Mouse (Mus musculus) intestine, embryonic 15.5 days (tissue): Measurements from ENCODE around the gene Olfr1427. TPM values are rescaled to one million over a fixed set of nuclear protein-coding genes. Genes with fewer than 3 reads are reported as not detected.
"Not testable (repeated sequence)": the region's sequence is repeated elsewhere in the genome, so short reads cannot be mapped to it uniquely, and the experiment has no call there.

Experiments
- ATAC-seq: fragments of 200-750 bp; cut with Nextera tagmentation; 2 replicates; pipeline ENCODE4 v1.8.0; 2017; ENCODE audit warnings: moderate TSS enrichment, moderate library complexity
- H3K27ac ChIP-seq: fragments of 300-500 bp; sonication (generic); 2 replicates; pipeline ENCODE4 v1.5.1; 2015; ENCODE audit warnings: mild to moderate bottlenecking, inconsistent platforms
- H3K27me3 ChIP-seq: fragments of 300-500 bp; sonication (generic); replicated peaks from 2 replicates; pipeline ENCODE4 v1.6.1; 2015; ENCODE audit warnings: inconsistent platforms
- H3K36me3 ChIP-seq: fragments of 300-500 bp; sonication (generic); 2 replicates; pipeline ENCODE4 v1.6.1; 2015; ENCODE audit warnings: inconsistent platforms
- H3K4me1 ChIP-seq: fragments of 300-500 bp; sonication (generic); replicated peaks from 2 replicates; pipeline ENCODE4 v1.6.1; 2015; ENCODE audit warnings: inconsistent platforms
- H3K4me2 ChIP-seq: fragments of 300-500 bp; sonication (generic); replicated peaks from 2 replicates; pipeline ENCODE4 v1.6.1; 2015; ENCODE audit warnings: mild to moderate bottlenecking, inconsistent platforms
- H3K4me3 ChIP-seq: fragments of 300-500 bp; sonication (generic); replicated peaks from 2 replicates; pipeline ENCODE4 v1.5.1; 2015; ENCODE audit warnings: inconsistent platforms
- H3K9ac ChIP-seq: fragments of 300-500 bp; sonication (generic); 2 replicates; pipeline ENCODE4 v1.6.1; 2015; ENCODE audit warnings: inconsistent platforms
- H3K9me3 ChIP-seq: fragments of 300-500 bp; sonication (generic); 2 replicates; pipeline ENCODE4 v1.6.1; 2016; ENCODE audit warnings: inconsistent platforms
- WGBS: fragments of 180-500 bp; shearing (Covaris S2); methylation state at CpG from one replicate; pipeline ENCODE4 v1.1.7; 2015; 5-methylcytosine and 5-hydroxymethylcytosine counted together
- polyA plus RNA-seq: library from polyadenylated mRNA; unstranded; fragments of >200 nt; fragmentation: Nextera tagmentation; extraction: Ambion mirVana; gene quantifications from 2 replicates; pipeline ENCODE4 v1.2.1, GENCODE M21; 2015

Gene Olfr1427
- polyA plus RNA-seq = not detected in 2 replicates

DNA sequence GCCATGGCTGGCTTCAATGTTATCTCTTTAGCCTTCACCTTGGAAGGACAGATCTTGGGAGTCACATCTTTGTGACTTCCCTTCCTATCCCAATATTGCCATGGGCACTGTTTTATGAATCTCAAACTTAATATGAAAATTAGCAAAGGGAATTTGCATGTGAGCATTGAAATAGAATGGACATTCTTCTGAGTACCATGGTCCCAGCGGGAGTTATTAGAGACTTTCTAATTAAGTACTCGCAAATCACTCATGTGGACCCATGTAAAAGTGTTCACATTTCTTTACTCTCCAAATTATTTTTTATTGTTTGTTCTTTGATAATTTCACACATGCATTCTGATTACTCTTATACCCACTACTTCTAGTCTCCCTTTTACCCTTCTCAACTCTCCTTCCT lies at the start of gene Olfr1427:
TSS of gene Olfr1427 (minus strand) at position 101 of the 400 bp plus-strand sequence.
- Histone ChIP-seq H3K27ac (no peak within 1 kb of the TSS), H3K4me2 (no peak within 1 kb of the TSS), H3K9me3 (no peaks in the 10 kb centered on the region), H3K27me3 (no peaks in the 10 kb centered on the region), H3K4me3 (no peak within 1 kb of the TSS), H3K9ac (no peak within 1 kb of the TSS), H3K36me3 (no peaks in the 10 kb centered on the region), H3K4me1 (no peaks in the 10 kb centered on the region)
- no peak for ATAC-seq
- WGBS = 96% methylated on average over 2 of the region's 2 CpGs

DNA sequence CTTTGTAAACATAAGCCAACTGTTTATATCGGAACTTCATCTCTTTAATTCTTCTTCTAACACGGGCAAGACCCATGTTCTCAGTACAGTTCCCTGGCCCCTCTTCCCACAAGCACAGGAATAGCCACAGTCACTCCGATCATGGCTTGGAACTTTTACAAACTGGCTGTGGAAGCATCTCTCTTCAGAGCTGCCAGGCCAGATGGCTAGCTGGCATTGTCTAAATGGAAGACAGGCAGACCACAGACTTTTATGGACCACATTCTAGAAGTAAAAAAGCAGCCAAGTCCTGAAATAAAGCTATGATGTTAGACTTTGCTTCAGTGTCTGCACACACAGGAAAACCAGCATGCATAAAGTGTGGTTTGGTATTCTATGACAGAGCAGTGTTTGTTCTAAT lies 42.3 kb upstream of the Olfr1427 start:
- Histone ChIP-seq H3K27ac (no peak overlapping the region), H3K9ac (no peak overlapping the region), H3K4me1 (no peaks in the 10 kb centered on the region), H3K4me3 (no peak overlapping the region), H3K9me3 (no peaks in the 10 kb centered on the region), H3K4me2 (no peak overlapping the region), H3K27me3 (no peaks in the 10 kb centered on the region), H3K36me3 (no peaks in the 10 kb centered on the region)
- ATAC-seq = no peak
- WGBS = 68% methylated on average over 3 of the region's 3 CpGs

DNA sequence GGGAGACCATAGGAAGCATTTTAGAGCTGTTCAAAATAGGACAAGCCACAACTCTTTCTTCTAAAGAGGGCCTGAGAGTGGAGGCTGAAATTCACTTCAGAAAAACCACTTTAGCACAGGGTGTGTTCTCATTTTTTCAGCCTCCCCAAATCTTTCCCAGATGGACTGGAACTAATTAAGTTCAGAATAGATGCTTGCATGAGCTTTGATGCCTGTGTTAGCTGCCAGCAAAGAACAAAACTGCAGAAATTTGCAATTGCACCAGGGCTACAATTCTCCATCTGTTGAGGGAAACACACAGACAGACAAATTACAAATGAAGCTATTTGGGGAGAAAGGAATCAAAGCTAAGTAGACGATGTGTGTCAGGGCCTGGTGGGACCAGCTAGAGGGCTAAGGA lies 40.2 kb upstream of the Olfr1427 start:
- WGBS = 63% methylated on average over 1 of the region's 1 CpGs
- H3K4me2 ChIP-seq = no peak overlapping the region
- no peaks in the 10 kb centered on the region for H3K9me3 ChIP-seq
- H3K27ac ChIP-seq = no peak overlapping the region
- H3K9ac ChIP-seq = no peak overlapping the region
- no peaks in the 10 kb centered on the region for H3K27me3 ChIP-seq
- no peak overlapping the region for H3K4me3 ChIP-seq
- ATAC-seq = no peak
- H3K4me1 ChIP-seq = no peaks in the 10 kb centered on the region
- no peaks in the 10 kb centered on the region for H3K36me3 ChIP-seq

DNA sequence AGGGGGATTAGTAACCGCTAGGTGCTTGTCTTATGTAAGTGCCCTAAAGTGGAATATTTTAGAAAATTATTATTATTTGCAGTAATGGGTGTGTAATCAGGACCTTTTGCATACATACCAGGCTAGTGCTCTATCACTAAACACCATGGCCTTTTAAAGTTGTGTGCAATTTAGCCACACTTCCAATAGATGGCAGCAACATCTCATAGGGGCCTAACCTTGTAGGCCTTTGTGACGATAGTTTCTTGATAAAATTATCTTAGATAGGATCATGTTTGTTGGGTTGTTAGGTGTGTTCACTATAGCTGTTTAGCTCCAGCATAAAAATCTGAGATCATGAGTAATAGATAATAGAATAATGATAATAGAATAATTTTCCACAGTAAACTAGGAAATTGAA lies 31.2 kb upstream of the Olfr1427 start:
- no peak overlapping the region for H3K9ac ChIP-seq
- no peak overlapping the region for H3K4me3 ChIP-seq
- ATAC-seq = peak; percentile 45; the same call in 1 of the 2 replicates
- H3K36me3 ChIP-seq = no peaks in the 10 kb centered on the region
- WGBS = 28% methylated on average over 2 of the region's 2 CpGs
- H3K9me3 ChIP-seq = no peaks in the 10 kb centered on the region
- H3K4me1 ChIP-seq = no peaks in the 10 kb centered on the region
- H3K27me3 ChIP-seq = no peaks in the 10 kb centered on the region
- H3K4me2 ChIP-seq = no peak overlapping the region
- H3K27ac ChIP-seq = no peak overlapping the region

DNA sequence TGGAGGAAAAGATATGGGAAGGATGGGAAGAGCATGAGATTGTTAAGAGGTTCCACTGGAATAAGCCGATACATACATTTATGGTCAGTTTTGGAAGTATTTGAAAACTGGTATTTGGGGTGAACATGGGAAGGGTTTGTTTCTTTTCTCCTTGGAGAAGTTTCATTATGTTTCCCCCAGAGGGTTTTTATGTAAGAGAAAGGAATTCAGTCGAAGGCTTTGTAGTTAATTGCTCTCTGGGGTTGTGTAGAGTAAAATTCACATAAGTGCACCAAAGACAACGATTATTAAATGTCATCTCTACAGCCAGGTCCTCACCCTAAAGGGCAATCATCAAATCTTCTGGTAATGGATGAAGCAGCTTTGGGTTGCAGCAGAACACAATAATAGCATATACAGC lies 20.0 kb upstream of the Olfr1427 start, which contains the start of gene Olfr76:
TSS of gene Olfr76 (minus strand) at position 101 of the 400 bp plus-strand sequence.
- H3K36me3 ChIP-seq = no peaks in the 10 kb centered on the region
- H3K4me3 ChIP-seq = no peak within 1 kb of the TSS
- no peaks in the 10 kb centered on the region for H3K4me1 ChIP-seq
- H3K9ac ChIP-seq = no peak within 1 kb of the TSS
- H3K27ac ChIP-seq = no peak within 1 kb of the TSS
- H3K9me3 ChIP-seq = no peaks in the 10 kb centered on the region
- H3K4me2 ChIP-seq = no peak within 1 kb of the TSS
- H3K27me3 ChIP-seq = no peaks in the 10 kb centered on the region
- no peak for ATAC-seq
- WGBS = 70% methylated on average over 3 of the region's 3 CpGs

DNA sequence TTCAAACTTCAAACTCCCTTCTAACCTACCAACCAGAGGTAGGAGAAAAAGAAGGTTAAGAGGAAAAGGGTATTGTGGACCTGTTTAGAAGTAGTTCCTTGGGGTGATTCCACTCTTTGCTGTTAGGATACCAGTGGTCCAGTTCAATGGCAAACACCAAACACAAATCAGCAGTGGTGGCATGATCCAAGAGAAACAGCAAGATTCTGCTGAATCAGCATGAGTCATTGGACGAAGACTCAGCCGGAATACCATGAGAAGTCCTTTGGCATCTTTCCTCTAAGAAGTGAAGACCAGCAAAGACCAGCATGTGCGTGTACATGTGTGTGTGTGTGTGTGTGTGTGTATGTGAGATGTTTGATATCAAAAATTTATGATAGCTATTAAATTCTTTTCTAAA lies 13.3 kb upstream of the Olfr1427 start:
- ATAC-seq = no peak
- Histone ChIP-seq H3K4me1 (no peaks in the 10 kb centered on the region), H3K27ac (no peak overlapping the region), H3K27me3 (no peaks in the 10 kb centered on the region), H3K9ac (no peak overlapping the region), H3K4me3 (no peak overlapping the region), H3K4me2 (no peak overlapping the region), H3K9me3 (no peaks in the 10 kb centered on the region), H3K36me3 (no peaks in the 10 kb centered on the region)
- 91% methylated on average over 3 of the region's 3 CpGs for WGBS

DNA sequence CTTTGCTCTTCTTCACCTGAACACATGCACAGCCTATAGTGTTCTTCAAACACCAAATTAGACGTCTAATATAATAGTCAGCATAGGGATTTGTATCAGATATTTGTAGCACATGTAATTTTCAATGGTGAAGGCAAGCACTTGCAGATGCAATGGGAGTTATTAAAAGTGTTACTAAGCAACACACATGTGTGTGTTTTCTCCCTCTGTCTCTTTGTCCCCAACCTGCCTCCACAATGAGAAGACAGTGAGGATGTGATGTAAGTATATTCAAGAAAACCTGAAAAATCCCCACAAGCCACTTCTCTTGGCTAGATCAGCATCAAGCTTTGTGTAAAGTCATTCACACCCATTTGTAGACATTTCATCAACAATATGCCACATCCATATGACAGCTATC lies 12.7 kb upstream of the Olfr1427 start, which contains the start of gene Olfr1428:
TSS of gene Olfr1428 (minus strand) at position 101 of the 400 bp plus-strand sequence.
- H3K36me3 ChIP-seq = no peaks in the 10 kb centered on the region
- no peaks in the 10 kb centered on the region for H3K27me3 ChIP-seq
- H3K27ac ChIP-seq = no peak within 1 kb of the TSS
- H3K4me3 ChIP-seq = no peak within 1 kb of the TSS
- H3K9me3 ChIP-seq = no peaks in the 10 kb centered on the region
- H3K4me2 ChIP-seq = no peak within 1 kb of the TSS
- no peaks in the 10 kb centered on the region for H3K4me1 ChIP-seq
- ATAC-seq = no peak
- no peak within 1 kb of the TSS for H3K9ac ChIP-seq
- WGBS = 78% methylated on average over 1 of the region's 1 CpGs

DNA sequence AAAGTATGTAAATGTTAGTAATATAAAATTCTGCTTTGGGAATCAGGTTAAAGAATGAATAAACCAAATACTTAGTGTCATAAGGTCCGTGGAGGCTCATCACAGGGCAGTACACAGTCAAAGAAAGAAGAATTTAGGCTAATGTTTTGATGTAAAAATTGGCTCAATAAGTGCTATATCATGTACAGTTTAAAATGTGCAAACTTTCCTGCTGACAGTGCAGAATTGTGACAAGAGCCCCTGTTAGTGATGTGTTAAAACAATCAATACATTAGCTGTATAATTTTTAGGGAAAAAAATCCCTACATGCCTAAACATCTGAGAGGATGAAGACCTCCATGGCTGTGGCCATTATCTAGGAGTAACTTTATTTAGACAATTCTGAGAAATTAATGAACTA lies 10.7 kb upstream of the Olfr1427 start:
- no peak overlapping the region for H3K27ac ChIP-seq
- H3K36me3 ChIP-seq = no peaks in the 10 kb centered on the region
- H3K4me2 ChIP-seq = no peak overlapping the region
- WGBS = 45% methylated on average over 1 of the region's 1 CpGs
- no peak overlapping the region for H3K9ac ChIP-seq
- H3K27me3 ChIP-seq = no peaks in the 10 kb centered on the region
- ATAC-seq = no peak
- no peaks in the 10 kb centered on the region for H3K4me1 ChIP-seq
- H3K4me3 ChIP-seq = no peak overlapping the region
- no peaks in the 10 kb centered on the region for H3K9me3 ChIP-seq

DNA sequence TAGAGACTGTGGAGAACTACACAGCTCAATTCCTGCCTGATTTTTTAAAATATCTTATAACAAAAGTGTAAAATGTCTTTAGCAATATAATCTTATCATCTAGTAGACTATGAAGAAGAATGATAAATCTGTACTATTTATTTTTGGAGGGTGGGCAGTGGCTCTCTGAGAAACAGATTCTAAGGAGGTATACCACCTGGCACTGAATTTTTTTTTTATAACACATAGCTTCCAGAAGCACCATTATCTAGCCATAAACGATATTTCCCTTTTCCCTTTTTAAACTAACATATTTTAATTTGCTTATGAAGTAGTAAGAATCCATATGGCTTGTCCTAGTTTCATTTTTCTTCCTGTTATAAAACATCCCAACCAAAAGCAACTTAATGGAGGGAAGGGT lies 1.4 kb upstream of the Olfr1427 start:
- H3K27me3 ChIP-seq = no peaks in the 10 kb centered on the region

DNA sequence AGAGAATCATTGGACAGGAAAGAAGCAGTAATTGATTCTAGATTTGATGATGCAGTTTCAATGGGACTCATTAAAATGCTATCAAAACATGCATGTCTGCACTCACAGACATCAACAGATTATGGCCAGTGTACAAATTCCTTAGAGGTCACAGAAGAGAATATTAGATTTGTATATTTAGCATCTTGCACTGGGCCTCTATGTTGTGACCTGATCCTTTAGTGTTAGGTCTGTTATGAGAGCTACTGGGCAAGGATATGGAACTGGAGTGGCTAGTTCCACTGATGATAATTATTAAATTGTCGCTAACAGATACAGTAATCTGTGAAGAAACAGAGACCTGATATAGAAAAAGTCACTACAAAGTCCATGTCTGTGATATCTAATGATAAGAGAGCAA lies 11.2 kb downstream of the Olfr1427 start, which contains the start of gene Olfr1426:
TSS of gene Olfr1426 (minus strand) at position 101 of the 400 bp plus-strand sequence.
- no peaks in the 10 kb centered on the region for H3K27me3 ChIP-seq
- H3K27ac ChIP-seq = no peak within 1 kb of the TSS
- H3K9me3 ChIP-seq = no peaks in the 10 kb centered on the region
- no peaks in the 10 kb centered on the region for H3K4me1 ChIP-seq
- no peak within 1 kb of the TSS for H3K4me3 ChIP-seq
- 86% methylated on average over 1 of the region's 1 CpGs for WGBS
- H3K4me2 ChIP-seq = no peak within 1 kb of the TSS
- ATAC-seq = no peak
- H3K36me3 ChIP-seq = no peaks in the 10 kb centered on the region
- no peak within 1 kb of the TSS for H3K9ac ChIP-seq

More for the DNA sequence above, 1.4 kb upstream of the Olfr1427 start:
- WGBS = 69% methylated on average over 1 of the region's 1 CpGs
- Histone ChIP-seq H3K4me2 (no peak overlapping the region), H3K9me3 (no peaks in the 10 kb centered on the region), H3K4me1 (no peaks in the 10 kb centered on the region), H3K27ac (no peak overlapping the region), H3K9ac (no peak overlapping the region), H3K36me3 (no peaks in the 10 kb centered on the region), H3K4me3 (no peak overlapping the region)
- ATAC-seq = no peak

DNA sequence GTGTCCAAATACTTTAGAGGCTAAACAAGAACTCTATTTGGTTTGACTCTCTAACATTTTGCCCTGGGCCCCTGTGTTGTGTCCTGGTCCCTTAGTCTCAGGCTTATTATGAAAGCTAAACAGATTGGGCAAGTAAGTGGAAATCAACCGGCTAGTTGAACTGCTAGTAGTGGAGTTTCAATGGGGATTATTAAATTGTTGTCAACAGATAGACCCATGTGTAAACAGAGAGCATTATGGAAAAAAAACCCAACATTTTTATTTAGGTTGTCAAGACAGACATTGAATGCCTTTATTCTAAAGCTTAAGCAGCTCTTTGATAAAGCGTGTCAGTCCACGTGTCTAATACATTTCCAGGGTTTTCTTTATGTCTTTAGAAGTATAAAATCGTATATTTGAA lies 25.5 kb downstream of the Olfr1427 start, which contains the start of gene Olfr1425:
TSS of gene Olfr1425 (minus strand) at position 101 of the 400 bp plus-strand sequence.
- not testable (repeated sequence) for H3K36me3 ChIP-seq, H3K4me3 ChIP-seq, H3K27ac ChIP-seq, H3K4me2 ChIP-seq, H3K27me3 ChIP-seq, H3K4me1 ChIP-seq, ATAC-seq, H3K9me3 ChIP-seq, H3K9ac ChIP-seq
- 87% methylated on average over 4 of the region's 4 CpGs for WGBS

DNA sequence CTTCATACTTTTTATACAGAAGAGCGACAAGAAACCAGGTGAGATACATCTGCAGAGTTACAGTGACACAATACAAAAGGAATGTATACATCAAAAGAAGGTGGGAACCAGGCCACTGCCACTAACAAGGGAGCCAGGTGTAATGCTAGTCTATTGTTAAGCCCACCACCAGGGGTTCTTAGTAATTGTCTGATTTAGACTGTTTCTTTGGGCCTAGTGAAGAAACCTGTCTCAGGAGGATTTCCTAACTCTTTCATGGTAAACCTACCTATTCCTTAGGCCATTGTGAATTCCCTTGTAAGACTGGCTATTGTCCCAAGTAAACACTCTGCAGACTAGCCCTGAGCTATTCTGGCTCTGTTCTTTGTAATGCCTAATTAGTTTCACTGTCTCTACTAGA lies 33.6 kb downstream of the Olfr1427 start:
- not testable (repeated sequence) for H3K4me1 ChIP-seq, ATAC-seq, H3K4me3 ChIP-seq, H3K27ac ChIP-seq, H3K27me3 ChIP-seq, H3K4me2 ChIP-seq, H3K9ac ChIP-seq, H3K36me3 ChIP-seq, H3K9me3 ChIP-seq
- 79% methylated on average over 1 of the region's 1 CpGs for WGBS

DNA sequence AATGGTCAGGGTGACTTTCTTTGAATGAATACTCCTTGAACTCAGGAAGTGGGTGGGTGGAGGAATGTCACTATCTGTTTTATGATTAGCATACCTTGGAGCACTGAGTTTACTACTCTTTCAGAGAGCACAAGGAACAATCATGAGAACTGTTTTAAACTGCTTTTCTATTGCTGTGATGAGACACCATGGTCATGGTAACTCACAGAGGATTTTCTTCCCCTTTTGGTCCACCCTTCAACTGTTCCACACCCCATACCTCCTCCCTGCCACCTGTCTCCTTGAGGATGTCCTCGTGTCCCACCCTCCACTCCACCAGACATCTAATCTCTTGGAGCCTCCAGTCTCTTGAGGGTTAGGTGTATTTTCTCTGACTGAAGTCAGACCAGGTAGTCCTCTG lies 35.3 kb downstream of the Olfr1427 start:
- not testable (repeated sequence) for H3K27me3 ChIP-seq, H3K36me3 ChIP-seq, H3K9ac ChIP-seq, ATAC-seq, H3K27ac ChIP-seq, H3K4me2 ChIP-seq, H3K9me3 ChIP-seq, H3K4me1 ChIP-seq, H3K4me3 ChIP-seq
- WGBS = 70% methylated on average over 1 of the region's 1 CpGs
